Mouse (Mus musculus): ENCODE results near the gene Cacna1d.

Gene Cacna1d

DNA sequence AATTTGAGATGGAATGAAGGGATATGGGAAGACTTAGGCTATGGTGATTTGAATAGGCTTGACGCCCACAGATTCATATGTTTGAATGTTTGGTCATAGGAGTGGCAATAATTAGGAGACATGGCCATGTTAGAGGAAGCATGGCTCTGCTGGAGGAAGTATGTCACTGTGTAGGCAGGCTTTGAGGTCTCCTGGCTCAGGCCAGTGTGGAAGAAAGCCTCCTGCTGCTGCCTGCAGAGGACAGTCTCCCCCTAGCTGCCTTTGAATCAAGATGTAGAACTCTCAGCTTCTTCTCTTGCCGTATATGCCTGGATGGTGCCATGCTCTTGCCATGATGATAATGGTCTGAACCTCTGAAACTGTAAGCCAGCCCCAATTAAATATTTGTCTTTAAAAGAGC, 120.2 kb downstream of the Cacna1d start:
- DNase-seq (ENCODE audit: low spot score in 2 of 2), result no peak

DNA sequence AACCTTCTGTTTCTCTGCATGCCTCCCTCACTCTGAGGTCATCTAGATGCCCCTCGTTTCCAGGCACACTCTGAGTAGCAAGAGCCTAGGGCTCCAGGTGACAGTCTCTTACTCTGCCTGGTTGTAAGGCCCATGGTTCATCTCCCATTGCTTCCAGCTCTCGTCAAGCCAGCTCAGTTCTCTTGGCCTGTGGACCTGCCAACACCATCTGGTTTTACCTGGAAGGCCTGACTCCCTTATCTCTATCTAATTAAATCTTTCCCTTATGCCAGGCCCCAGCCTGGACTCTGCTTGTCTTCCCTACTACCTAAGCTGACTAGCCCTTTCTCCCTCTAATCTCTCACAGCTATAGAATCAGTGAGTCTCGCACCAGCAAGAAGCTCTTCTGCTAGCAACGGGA, 124.2 kb downstream of the Cacna1d start:
- DNase-seq (ENCODE audit: low spot score in 2 of 2), result no peak

DNA sequence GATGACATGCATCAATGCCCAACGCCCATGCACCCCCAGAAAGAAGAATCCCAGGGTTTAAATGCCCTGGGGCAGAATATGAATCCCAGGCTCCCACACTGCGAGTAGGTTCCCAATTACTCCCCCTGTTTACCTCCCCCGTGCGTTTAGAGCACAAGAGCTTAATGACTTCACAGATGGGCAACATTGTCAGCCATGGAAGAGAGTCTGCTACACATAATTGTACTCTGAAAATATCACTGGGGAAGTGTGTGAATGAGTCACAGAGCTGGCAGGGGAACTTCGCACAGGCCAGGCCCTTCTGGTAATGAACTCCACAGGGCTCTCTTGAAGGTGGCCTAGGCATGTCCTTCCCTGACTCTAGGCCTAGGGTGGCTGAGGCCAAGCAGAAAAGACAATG, 125.4 kb downstream of the Cacna1d start:
- peak; percentile 51 for DNase-seq (ENCODE audit: low spot score in 2 of 2)

DNA sequence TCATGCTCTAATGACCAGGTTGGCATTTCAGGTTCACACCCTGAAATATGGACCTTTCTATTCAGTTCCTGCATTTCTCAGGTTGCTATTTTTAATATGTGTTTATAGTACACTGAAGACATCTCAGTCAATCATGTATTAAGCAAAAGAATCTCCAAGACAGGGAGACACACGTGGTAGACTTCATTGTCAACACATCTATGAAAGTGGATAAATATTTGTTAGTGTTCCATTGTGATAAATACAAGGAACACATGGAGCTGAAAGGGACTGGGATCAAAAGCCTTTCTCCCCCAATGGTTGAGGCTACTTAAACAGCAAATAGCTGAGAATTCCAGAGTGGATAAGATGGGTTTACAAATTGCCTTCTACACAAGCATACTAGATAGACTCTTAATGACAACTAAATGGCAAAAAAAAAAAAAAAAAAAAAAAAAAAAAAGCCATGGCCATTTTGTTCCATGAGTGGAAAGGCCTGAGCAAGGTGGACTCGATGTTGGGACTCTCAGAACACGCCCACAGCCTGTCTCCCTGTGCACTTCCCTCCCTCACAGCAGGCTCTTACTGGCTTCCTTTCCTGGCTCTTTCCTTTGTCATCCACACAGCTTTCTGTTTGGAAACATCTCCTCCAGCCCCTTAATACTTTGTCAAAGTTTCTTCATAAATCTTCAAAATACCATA, 127.6 kb downstream of the Cacna1d start:
- no peak for DNase-seq (ENCODE audit: low spot score in 2 of 2)

DNA sequence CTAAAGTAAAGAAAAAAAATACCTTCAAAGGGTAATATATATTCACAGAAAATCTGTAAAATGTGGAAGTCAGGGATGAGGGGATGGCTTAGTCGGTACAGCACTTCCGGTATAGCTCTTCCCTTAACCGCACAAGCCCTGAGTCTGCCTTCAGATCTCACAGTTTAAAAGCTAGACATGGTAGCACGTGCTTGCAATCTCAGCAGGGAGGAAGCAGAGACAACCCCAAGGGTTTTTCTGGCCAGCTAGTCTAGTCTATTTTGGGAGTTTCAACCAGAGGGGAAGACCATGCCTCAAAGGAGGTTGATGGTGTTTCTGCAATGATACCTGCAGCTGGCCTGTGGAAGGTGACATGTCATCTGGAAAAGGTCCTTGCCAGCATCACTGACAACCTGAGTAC, 128.9 kb downstream of the Cacna1d start:
- DNase-seq (ENCODE audit: low spot score in 2 of 2), result no peak

DNA sequence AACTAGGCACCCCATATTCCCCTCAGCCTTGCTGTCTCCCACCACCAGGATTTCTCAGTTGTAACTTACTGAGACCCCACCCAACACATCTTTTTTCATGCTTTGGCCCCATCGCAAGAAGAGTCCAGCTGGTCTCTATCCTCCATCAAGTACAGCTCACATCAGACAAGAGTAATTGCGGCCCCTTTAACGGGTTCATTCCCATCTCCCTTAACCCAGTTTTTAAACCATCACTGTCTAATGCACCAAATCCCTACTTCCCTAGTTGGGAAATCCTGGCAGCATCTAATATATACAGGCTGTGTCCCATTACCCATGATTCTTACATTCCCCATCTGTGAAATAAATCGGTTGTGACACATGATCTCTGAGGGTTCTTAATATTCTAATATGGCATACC, 130.8 kb downstream of the Cacna1d start:
- no peak for DNase-seq (ENCODE audit: low spot score in 2 of 2)

DNA sequence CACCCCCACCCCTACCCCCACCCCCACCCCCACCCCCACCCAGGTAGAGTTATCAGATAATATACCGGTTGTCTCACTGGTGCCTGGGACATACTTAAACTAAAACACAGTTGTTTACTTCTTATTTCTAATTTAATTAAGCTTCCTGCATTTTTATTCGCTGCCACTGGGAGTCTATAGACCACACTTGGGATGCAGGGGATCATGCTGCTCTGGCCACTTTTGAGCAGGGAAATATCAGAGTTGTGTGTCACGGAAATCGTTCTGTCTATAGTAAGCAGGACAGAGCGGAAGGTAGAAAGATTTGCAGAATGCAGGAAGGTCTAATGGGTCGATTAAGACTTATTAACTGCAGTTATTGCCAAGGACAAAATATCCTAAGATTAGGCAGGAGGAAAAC, 131.3 kb downstream of the Cacna1d start:
- no peak for DNase-seq (ENCODE audit: low spot score in 2 of 2)

DNA sequence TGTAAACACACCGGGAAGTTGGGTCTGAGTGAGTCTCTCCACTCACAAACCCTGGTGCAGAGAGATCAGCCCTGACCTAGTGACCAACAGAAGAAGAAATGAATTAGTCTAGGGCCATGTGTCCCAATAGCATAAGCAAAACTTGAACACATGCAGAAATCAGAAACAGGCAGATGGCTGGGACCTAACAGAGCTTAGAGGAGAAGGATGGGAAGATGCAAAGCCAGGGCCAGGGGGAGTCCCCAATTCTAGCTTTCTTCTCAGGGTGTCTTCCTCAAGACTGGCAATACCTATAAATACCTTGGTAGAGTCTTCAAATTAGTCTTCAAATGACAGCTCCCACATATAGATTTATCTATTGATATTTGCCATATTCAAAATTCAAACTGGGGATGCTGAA, 133.2 kb downstream of the Cacna1d start:
- no peak for DNase-seq (ENCODE audit: low spot score in 2 of 2)

DNA sequence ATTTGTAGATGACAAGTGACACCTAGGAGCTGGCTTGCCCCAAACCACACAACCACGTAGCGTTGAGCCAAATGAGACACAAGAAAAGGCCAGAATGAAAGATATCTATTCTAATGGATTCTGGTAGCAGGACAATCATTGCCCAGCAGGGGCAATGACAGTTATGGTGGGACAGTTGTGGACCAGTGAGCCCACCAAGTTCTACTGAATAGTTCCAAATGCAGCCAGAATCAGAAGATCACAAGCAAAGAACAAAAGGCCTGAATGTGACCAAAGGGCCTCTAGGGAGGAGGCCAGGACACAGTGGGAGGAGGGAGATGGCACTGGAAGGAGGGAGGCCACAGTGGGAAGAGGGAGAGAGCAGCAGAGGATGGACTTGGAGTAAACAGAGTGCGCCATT, 134.8 kb downstream of the Cacna1d start:
- DNase-seq (ENCODE audit: low spot score in 2 of 2), result no peak

DNA sequence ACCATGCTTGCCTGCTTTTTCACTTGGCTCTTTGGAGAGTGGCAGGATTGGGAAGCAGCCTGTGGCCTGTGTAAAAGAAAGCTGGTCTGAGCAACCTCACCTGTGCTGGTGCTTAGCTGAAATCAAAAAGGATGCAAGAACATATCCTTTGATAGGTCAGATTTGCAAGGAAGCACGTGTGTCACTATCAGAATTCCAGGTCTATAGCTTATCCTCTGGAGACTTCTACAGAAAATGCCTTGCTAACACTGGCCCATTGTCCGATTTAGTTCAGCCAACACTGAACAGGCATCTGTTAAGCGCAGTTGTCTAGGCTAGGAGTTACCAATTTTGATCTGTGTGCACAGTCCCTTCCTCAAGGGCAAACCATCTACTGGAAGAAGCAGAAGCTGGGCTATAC, 136.5 kb downstream of the Cacna1d start:
- no peak for DNase-seq (ENCODE audit: low spot score in 2 of 2)

DNA sequence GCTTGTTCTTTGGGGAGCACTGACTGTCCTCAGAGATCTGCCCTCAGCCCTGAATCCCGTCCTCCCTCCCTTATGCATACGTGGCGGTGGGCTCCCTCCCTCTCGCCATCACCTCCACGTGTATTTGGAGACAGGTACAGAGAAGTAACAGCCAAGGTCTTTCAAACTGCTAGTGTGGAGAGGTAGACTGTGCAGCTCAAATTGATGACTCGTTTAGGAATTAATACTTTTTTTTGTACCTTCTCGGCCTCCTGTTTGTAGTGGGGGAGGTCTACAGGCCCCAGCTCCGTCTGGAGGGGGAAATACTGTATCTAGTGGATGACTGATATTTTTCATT, 137.2 kb downstream of the Cacna1d start:
- no peak for DNase-seq (ENCODE audit: low spot score in 2 of 2)

DNA sequence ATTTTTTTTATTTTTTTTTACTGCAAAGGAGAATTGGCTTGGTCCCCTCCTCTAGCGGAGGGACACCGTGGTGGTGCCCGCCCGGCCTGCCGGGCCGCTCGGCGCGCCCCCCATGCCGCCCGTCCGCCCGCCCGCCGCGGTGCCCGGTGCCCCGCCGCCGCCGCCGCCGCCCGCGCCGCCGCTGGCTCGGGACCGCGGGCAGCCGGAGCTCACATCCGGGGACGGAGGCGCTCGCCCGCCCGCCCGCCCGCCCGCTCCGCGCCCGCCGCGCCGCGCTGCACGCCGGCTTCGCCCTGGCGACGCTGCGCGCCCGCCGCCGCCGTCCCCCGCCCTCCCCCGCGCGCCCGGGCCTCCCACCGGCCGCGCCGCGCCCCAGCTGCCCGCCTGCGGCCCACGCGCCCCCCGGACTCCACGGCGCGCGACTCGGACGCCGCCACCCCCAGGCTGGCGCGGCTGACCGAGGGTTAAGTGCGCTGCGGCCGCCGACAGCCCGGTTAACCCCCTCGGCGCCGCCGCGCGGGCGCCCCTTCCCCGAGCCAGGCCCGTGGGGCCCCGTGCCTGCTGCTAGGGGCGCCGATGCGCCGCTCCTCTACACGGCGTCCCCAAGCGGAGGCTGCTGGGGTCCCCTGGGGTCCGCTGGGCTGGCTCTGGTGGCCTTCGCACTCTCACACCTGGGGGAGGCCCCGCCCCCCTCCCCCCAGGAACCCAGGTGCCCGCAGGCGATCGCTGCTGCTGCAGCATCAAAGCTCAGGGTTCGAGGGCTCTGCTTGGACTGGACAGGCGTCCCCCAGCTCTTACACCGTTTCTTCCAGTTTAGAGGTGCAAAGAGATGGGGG, 137.7 kb downstream of the Cacna1d start:
- no peak for DNase-seq (ENCODE audit: low spot score in 2 of 2)

DNA sequence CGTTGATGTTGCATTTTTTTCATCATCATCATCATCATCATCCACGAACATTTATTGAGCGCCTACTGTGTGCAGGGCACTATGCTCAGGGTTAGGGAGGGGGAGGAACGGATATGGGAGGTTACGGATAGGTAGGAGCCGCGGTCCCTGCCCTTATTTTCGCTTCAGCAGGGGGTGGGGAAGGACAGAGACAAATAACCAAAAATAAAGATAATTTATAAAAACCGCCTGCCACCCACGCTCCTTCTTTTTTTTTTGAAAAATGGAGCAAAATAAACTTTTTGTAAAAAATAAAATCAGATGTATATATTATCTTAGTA, 138.3 kb downstream of the Cacna1d start:
- no peak for DNase-seq (ENCODE audit: low spot score in 2 of 2)

DNA sequence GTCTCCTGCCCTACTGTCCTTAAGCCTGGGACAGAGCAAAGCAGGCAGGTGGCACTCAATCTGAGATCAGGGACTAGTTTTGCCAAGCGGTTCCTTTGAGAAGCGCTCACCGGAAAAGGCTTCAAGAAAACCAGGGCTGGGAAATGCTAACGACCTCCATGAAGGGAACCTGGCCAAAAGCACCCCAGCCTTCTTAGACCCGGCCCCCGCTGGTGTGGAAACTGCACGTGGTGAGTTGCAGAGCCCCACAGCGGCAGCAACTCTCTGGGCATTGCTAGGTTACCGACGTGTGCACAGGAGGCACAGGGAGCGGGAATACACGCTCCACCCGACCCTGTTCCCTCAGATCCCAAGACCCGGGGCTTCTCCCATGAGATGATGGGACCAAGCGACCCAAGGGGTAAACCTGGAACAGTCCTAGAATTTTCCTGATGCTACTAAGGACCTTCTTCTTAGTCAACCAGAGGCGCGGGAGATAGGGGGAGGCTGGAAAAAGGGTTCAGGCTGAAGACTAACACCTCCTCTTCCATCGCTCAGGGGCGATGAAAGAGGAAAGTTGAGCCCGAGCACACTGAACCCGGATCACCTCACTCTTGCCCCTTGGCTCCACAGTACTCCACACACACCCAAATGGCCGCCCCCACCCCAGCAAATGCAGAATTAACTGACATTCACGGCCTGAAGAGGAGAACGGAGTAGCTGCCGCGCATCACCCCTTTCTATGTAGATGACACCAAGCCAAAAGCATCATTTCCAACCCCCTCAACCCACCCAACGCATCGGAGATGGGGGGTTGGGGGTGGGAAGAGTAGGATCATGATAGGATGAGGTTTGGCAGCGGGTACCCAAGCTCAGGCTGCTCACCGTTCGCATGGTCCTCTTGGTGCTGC, 138.9 kb downstream of the Cacna1d start:
- peak; percentile 61 to 63 for DNase-seq (ENCODE audit: low spot score in 2 of 2)

DNA sequence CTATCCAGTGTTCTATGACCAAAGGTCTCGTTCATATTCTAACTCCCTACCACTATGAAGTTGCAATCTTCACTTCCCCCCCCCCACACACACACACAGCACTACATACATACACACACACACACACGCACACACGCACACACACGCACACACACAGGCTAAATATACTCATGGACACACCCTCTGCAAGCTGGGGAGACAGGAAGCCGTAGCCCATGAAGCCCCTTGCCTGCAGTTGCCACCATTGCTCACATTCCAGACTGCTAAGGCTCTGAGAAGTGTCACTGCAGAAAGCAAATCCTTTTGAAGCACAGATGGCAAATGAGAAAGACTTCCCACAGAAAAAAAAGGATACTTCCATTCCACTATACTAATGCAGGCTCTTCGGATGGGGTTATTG, 141.0 kb downstream of the Cacna1d start:
- DNase-seq (ENCODE audit: low spot score in 2 of 2), result no peak

DNA sequence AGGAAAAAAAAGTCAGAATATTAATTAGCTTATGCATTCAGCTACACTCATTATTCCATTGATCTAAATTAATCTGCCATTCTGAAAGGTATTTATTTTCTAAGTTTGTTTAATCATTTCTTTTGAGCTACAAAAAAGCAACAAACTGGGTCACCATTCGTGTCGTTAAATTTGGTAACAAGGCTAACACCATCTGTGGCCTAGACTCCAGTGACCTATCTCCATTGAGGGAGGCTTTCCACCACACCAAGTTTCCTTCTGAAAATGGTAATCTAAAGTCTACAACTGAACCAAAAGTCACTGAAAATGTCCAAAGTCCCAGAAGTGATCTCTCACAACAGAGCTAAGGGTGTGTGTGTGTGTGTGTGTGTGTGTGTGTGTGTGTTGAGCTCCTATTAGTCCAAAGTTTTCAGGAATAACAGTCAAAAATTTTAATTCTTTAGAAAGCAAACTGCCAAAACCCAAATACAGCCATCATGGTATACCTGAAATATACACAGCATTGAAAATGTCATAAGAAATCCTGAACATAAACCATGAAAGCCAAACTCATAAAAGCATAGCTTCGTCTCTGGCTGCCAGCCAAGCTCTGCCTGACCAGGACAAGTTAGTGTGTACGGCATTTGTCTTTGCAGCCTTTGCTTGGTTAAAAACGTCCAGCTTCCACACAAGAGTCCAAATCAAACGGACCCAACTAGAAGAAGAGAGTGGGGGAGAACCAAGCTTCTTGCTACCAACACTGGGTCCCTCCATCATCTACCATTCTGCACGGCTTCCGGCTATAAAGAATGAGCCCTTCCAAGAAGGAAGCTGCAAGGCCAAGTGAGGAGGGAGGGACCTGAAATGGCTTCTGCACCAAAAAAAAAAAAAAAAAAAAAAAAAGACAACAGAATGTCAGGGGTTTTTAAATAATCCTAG, 146.0 kb downstream of the Cacna1d start:
- no peak for DNase-seq (ENCODE audit: low spot score in 2 of 2)

DNA sequence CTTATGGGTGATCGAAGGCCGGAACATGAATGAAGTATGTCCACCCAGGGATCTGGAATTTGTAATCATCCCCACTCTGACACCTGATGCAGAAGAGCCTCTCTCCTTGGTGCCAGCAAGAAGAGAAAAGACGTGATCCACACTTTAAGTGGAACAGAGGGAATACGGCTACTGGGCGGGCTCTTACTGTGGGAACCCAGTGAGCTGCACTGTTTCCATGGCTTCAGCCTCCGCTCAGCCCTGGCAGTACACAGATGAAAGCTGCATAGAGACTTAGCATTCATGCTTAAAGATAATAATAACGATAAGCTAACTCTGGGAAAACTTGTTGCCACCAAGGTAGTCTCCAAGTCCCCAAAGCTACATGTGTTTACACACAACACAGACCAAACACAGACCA, 147.5 kb downstream of the Cacna1d start:
- peak; percentile 43 to 46 for DNase-seq (ENCODE audit: low spot score in 2 of 2)

DNA sequence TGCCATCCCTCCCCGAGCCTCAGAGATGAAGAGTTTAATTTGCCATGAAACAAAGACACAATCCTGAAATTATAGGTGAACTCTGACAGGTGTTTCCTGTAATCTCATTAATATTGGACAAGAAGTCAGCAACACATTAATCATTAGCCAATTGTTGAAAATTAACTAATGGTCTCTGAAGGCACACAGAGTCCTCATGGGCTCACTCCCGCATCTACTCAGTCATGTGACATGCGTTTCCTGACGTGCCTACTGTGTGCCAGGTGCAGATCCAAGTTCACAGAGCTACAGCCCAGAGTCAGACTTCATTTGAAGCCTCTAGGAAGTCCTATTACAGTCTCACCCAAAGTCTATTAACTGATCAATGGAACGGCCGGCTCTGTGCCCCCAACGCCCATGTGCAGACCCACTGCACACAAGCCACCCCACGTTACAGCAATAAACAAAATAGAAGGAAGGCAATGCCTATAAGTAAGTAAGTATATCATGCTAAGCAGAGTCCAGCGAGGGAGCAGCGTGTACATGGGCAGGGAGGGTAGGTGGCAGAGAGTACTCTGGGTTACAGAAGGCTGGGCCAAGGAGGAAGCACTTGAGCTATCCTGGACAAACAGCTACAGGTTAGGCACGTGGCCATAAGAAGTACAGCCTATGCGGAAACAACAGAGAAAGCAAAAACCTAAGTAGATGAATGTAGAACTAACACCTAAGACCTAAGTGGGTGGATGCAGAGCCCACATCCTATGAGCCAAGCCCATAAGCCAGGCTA, 149.2 kb downstream of the Cacna1d start:
- no peak for DNase-seq (ENCODE audit: low spot score in 2 of 2)

DNA sequence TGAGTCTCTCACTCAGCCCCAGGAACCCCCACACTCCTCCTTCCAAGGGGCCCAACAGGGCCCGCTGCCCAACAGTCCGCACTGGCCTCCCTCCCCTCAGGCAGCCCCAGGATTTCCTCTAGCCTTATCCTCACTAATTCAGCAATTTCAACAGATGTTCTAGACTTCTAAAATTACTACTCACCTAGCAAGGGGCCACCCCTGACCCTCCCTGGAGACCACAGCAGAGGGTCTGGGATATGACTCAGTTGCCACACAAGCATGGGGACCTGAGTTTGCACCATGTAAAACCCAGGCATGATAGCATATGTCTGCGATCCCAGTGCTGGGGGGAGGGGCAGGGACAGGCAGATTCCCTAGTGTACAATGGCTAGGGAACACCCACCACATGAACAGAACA, 151.1 kb downstream of the Cacna1d start:
- DNase-seq (ENCODE audit: low spot score in 2 of 2), result no peak

DNA sequence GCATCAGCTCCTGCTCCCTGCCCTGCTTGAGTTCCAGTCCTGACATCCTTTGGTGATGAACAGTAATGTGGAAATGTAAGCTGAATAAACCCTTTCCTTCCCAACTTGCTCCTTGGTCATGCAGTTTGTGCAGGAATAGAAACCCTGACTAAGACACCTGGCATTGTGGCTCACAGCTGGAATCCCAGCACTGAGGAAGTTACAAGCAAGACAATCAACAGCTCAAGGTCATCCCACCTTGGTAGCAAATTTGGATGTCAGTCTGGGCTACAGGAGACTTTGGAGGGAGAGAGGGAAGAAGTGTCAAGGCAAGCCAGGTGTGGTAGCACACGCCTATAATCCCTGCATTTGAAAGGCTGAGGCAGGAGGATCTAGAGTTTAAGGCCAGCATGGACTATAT, 159.4 kb downstream of the Cacna1d start:
- DNase-seq (ENCODE audit: low spot score in 2 of 2), result no peak

All from right cerebral cortex, adult 2 months (tissue).